Mouse (Mus musculus) gastrocnemius, adult 2 months (tissue): ENCODE results near the gene Fscn2. TPM values are rescaled to one million over a fixed set of nuclear protein-coding genes. Genes with fewer than 3 reads are reported as not detected.
"Not testable (repeated sequence)": the region's sequence is repeated elsewhere in the genome, so short reads cannot be mapped to it uniquely, and the experiment has no call there.

Experiments used
- DNase-seq: peaks from one replicate; pipeline ENCODE4 v3.0.0; 2022
- H3K27ac ChIP-seq: fragments of 200-600 bp; 2 replicates; pipeline ENCODE4 v1.8.1; 2022; ENCODE audit warnings: mild to moderate bottlenecking
- H3K4me3 ChIP-seq: fragments of 200-600 bp; 2 replicates; pipeline ENCODE4 v1.8.1; 2022; ENCODE audit warnings: mild to moderate bottlenecking, moderate library complexity
- CTCF ChIP-seq: fragments of 200-600 bp; IDR thresholded peaks from 2 replicates; pipeline ENCODE4 v1.8.1; 2022; ENCODE audit warnings: antibody characterized with exemption, mild to moderate bottlenecking, moderate library complexity
- intact Hi-C: fragments of 180-260 bp; cut with DNase I; formaldehyde crosslinking; loops from one replicate; pipeline ENCODE4 v1.15.1; 2025
- microRNA-seq: library from miRNA; unstranded; fragments of <30 nt; microRNA quantifications from one replicate; pipeline ENCODE4 v1.2.0, GENCODE M21; 2021
- total RNA-seq, 2 experiments: library from RNA; stranded (reverse); gene quantifications; 2 replicates each; pipeline ENCODE4 v1.2.3; 2021

Fscn2 gene
- total RNA-seq, 2 experiments from 2014 or later = 0.87 TPM; not detected in 1

- no peak for DNase-seq
- H3K4me3 ChIP-seq = no peak overlapping the region
- no peak overlapping the region for H3K27ac ChIP-seq
- intact Hi-C loops = no loop called here
- TF ChIP-seq CTCF = no peak
Observed at GRCm38 (mm10) chr11:120399319-120399718, 38.0 kb downstream of the Fscn2 start.

- DNase-seq = no peak
- Histone ChIP-seq H3K4me3 (no peak overlapping the region), H3K27ac (no peak overlapping the region)
- no peak for TF ChIP-seq CTCF
- intact Hi-C loops = no loop called here
Observed at GRCm38 (mm10) chr11:120404814-120405213, 43.5 kb downstream of the Fscn2 start.

GRCm38 (mm10) chr11:120405867-120406266 is 44.5 kb downstream of the Fscn2 start:
- Histone ChIP-seq H3K27ac (no peak overlapping the region), H3K4me3 (no peak overlapping the region)
- no peak for TF ChIP-seq CTCF
- DNase-seq = no peak
- intact Hi-C loops = no loop called here

GRCm38 (mm10) chr11:120406445-120406844 is 45.1 kb downstream of the Fscn2 start:
- H3K4me3 ChIP-seq = no peak overlapping the region
- intact Hi-C loops = no loop called here
- no peak for TF ChIP-seq CTCF

GRCm38 (mm10) chr11:120413621-120414020 is 52.3 kb downstream of the Fscn2 start:
- intact Hi-C loops, DNase-seq, H3K4me3 ChIP-seq, H3K27ac ChIP-seq: not testable (repeated sequence)

More at GRCm38 (mm10) chr11:120406445-120406844, 45.1 kb downstream of the Fscn2 start:
- DNase-seq = no peak
- no peak overlapping the region for H3K27ac ChIP-seq

Small RNA genes within 50 kb of the gene (microRNA-seq; reads per million reads assigned to microRNA genes)
- gene Gm23419 = not detected
- not detected for gene Mir6935

Other genes starting within 250 kb of the Fscn2 start
- gene Slc38a10, start 210.2 kb upstream of the Fscn2 start, total RNA-seq = 10 to 100 TPM; 32.2 to 51.7 TPM
- 1 to 10 TPM; 3.5 to 5.3 TPM for gene Bahcc1, start 128.6 kb upstream of the Fscn2 start, total RNA-seq
- 100 to 1,000 TPM; 201 to 262 TPM for gene Actg1, start 13.0 kb upstream of the Fscn2 start, total RNA-seq
- 10 to 100 TPM; 18.5 to 18.8 TPM for gene Faap100, start 17.2 kb downstream of the Fscn2 start, total RNA-seq
- 10 to 100 TPM; 75.8 to 94.9 TPM for gene Nploc4, start 76.2 kb downstream of the Fscn2 start, total RNA-seq
- gene Tspan10, start 81.1 kb downstream of the Fscn2 start, total RNA-seq = 1 to 10 TPM in 1 of 2 experiments, not detected in 1; 1.1 TPM
- gene Pde6g, start 92.0 kb downstream of the Fscn2 start, total RNA-seq = 1 to 10 TPM in 1 of 2 experiments, under 1 TPM in 1; 0.41 to 1.2 TPM
- 10 to 100 TPM; 19.1 to 31.8 TPM for gene Oxld1, start 96.5 kb downstream of the Fscn2 start, total RNA-seq
- gene Ccdc137, start 96.6 kb downstream of the Fscn2 start, total RNA-seq = 1 to 10 TPM; 5.2 to 7.2 TPM
- 1 to 10 TPM; 5.6 to 6.3 TPM for gene Arl16, start 106.1 kb downstream of the Fscn2 start, total RNA-seq
- gene Mrpl12, start 123.1 kb downstream of the Fscn2 start, total RNA-seq = 100 to 1,000 TPM; 120 to 177 TPM
- 1 to 10 TPM; 2.8 to 4.1 TPM for gene Slc25a10, start 130.3 kb downstream of the Fscn2 start, total RNA-seq
- under 1 TPM in 1 of 2 experiments, not detected in 1; 0.33 TPM for gene Gcgr, start 169.2 kb downstream of the Fscn2 start, total RNA-seq
- gene Mcrip1, start 188.2 kb downstream of the Fscn2 start, total RNA-seq = 10 to 100 TPM; 21.7 to 22.1 TPM
- 100 to 1,000 TPM; 188 to 418 TPM for gene Ppp1r27, start 189.6 kb downstream of the Fscn2 start, total RNA-seq
- gene P4hb, start 211.7 kb downstream of the Fscn2 start, total RNA-seq = 100 to 1,000 TPM; 201 to 240 TPM
- 10 to 100 TPM; 72.1 to 89.6 TPM for gene Arhgdia, start 220.1 kb downstream of the Fscn2 start, total RNA-seq
- 10 to 100 TPM; 36.0 to 44.7 TPM for gene Alyref, start 236.8 kb downstream of the Fscn2 start, total RNA-seq
- gene Anapc11, start 236.9 kb downstream of the Fscn2 start, total RNA-seq = 10 to 100 TPM; 45.3 to 58.5 TPM
- under 1 TPM in 1 of 2 experiments, not detected in 1; 0.78 TPM for gene Npb, start 246.9 kb downstream of the Fscn2 start, total RNA-seq